Mouse (Mus musculus) kidney, postnatal 0 days (tissue): Measurements from ENCODE around the gene Slc30a5. TPM values are rescaled to one million over a fixed set of nuclear protein-coding genes. Genes with fewer than 3 reads are reported as not detected.

Source experiments
- ATAC-seq: fragments of 200-750 bp; cut with Nextera tagmentation; replicated peaks from 2 replicates; pipeline ENCODE4 v1.8.0; 2017; ENCODE audit warnings: low read depth, moderate number of reproducible peaks, moderate TSS enrichment, moderate library complexity; ENCODE audit not compliant: low FRiP score
- DNase-seq: peaks from one replicate; pipeline ENCODE4 v3.0.0-alpha.2; 2016; ENCODE audit warnings: low spot score
- H3K27ac ChIP-seq: fragments of 300-500 bp; sonication (generic); 2 replicates; pipeline ENCODE4 v1.5.1; 2014; ENCODE audit warnings: mild to moderate bottlenecking
- H3K27me3 ChIP-seq: fragments of 300-500 bp; sonication (generic); 2 replicates; pipeline ENCODE4 v1.6.1; 2014; ENCODE audit warnings: low read length, mixed read lengths; ENCODE audit not compliant: insufficient read depth
- H3K36me3 ChIP-seq: fragments of 300-500 bp; sonication (generic); 2 replicates; pipeline ENCODE4 v1.6.1; 2014; ENCODE audit warnings: low read length, mixed read lengths; ENCODE audit not compliant: insufficient read depth
- H3K4me1 ChIP-seq: fragments of 300-500 bp; sonication (generic); replicated peaks from 2 replicates; pipeline ENCODE4 v1.6.1; 2014; ENCODE audit warnings: antibody characterized with exemption, low read length, mixed read lengths; ENCODE audit not compliant: insufficient read depth
- H3K4me2 ChIP-seq: fragments of 300-500 bp; sonication (generic); 2 replicates; pipeline ENCODE4 v1.6.1; 2014; ENCODE audit warnings: mild to moderate bottlenecking, low read length, moderate library complexity, mixed read lengths
- H3K4me3 ChIP-seq: fragments of 300-500 bp; sonication (generic); replicated peaks from 2 replicates; pipeline ENCODE4 v1.5.1; 2014; ENCODE audit warnings: low read depth, low read length
- H3K9ac ChIP-seq: fragments of 300-500 bp; sonication (generic); 2 replicates; pipeline ENCODE4 v1.6.1; 2014; ENCODE audit warnings: low read depth, low read length
- H3K9me3 ChIP-seq: fragments of 300-500 bp; sonication (generic); replicated peaks from 2 replicates; pipeline ENCODE4 v1.6.1; 2016; ENCODE audit warnings: low read length, inconsistent platforms, mixed read lengths
- CTCF ChIP-seq: IDR thresholded peaks from 2 replicates; pipeline ENCODE4 v1.5.1; 2016; ENCODE audit warnings: antibody characterized with exemption, low read depth, mild to moderate bottlenecking, moderate library complexity
- WGBS: fragments of 180-500 bp; shearing (Covaris S2); extraction: QIAGEN DNeasy Blood & Tissue Kit; methylation state at CpG from one replicate; pipeline ENCODE4 v1.1.7; 2014; 5-methylcytosine and 5-hydroxymethylcytosine counted together
- polyA plus RNA-seq: library from polyadenylated mRNA; unstranded; fragments of >200 nt; fragmentation: Nextera tagmentation; extraction: Ambion mirVana; gene quantifications from 2 replicates; pipeline ENCODE4 v1.2.1, GENCODE M21; 2015

The Slc30a5 gene
- polyA plus RNA-seq, 1 experiment from 2014 or later: 54.5 TPM

DNA sequence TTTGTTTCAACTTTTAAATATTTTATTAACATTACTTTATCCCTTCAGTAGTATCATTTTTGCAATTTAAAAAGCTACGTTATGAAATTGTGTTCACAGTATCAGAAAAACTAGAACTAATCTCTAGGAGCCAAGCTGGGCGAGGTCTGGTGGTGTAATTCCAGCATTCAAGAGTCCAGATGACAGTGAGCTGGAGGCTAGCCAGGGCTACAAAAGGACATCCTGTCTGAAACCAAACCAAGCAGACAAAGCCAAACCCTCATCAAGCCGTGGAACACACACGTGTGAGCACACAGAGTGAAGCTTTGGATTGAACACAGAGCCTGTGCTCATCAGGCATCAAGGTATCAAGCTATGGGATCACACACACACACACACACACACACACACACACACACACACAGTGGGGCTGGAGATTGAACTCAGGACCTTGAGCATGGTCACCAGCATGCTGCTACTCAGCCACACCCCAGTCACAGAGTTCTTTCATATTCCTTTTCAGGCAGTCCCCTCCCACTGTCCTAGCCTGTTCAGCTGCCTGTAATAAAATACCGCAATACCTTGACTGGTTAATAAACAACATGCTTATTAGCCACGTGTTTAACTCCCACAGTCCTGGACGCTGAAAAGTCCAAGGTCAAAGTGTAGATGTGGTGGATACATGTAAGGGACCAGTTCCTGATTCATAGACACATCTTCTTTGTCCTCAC lies 9.9 kb upstream of the Slc30a5 start:
- ATAC-seq (peak; percentile 64), DNase-seq (peak; percentile 46)
- Histone ChIP-seq H3K4me2 (no peak overlapping the region), H3K9me3 (no peaks in the 10 kb centered on the region), H3K27ac (no peak overlapping the region), H3K27me3 (no peaks in the 10 kb centered on the region), H3K4me1 (no peaks in the 10 kb centered on the region), H3K4me3 (no peak overlapping the region), H3K9ac (no peak overlapping the region), H3K36me3 (no peaks in the 10 kb centered on the region)
- TF ChIP-seq CTCF: no peak
- WGBS: 37% methylated on average over 7 of the region's 7 CpGs

DNA sequence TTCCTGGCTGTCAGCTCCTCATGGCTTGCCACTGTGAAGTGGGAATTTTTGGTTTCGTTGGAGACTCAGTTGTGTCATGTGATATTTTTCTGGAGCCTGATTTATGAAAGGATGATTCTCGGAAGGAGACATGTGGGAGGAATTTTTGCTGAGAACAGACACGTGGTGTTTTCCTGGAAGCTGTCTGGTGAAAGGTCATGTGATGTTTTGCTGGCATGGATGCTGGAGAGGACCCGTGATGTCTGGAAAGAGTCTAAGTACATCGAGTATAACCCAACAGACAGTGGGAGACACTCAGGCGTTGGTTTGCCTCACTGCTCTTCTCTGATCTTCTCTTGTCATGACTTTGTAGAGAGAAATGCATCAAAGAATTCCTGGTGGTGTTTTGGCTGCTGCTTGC lies 8.5 kb upstream of the Slc30a5 start:
- TF ChIP-seq CTCF: no peak
- no peak for ATAC-seq
- Histone ChIP-seq H3K27ac (no peak overlapping the region), H3K4me3 (no peak overlapping the region), H3K4me1 (no peaks in the 10 kb centered on the region), H3K9ac (no peak overlapping the region), H3K9me3 (no peaks in the 10 kb centered on the region), H3K27me3 (no peaks in the 10 kb centered on the region), H3K36me3 (no peaks in the 10 kb centered on the region), H3K4me2 (no peak overlapping the region)
- 51% methylated on average over 6 of the region's 6 CpGs for WGBS
- no peak for DNase-seq

DNA sequence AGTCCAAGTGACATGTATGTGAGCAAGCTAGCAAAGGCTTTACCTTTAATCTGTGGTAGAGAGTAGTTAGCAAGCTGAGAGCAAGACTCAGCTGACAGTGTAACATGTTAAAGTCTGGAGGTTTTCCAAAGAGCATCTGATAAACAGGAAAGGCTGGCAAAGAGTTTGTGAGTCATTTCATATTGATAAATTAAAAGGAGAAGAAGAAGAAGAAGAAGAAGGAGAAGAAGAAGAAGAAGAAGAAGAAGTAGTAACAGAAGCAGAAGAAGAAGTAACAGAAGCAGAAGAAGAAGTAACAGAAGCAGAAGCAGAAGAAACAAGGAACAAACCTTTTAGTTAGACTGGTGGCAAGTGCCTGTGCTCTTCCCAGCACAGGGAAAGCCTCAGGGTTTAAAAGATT lies 1.6 kb upstream of the Slc30a5 start:
- Histone ChIP-seq H3K9ac (no peak overlapping the region), H3K4me3 (no peak overlapping the region), H3K27me3 (no peaks in the 10 kb centered on the region), H3K4me2 (no peak overlapping the region), H3K4me1 (peaks cover 4% of the 10 kb centered on the region; the same call in 1 of the 2 replicates), H3K9me3 (no peaks in the 10 kb centered on the region), H3K36me3 (no peaks in the 10 kb centered on the region), H3K27ac (no peak overlapping the region)
- TF ChIP-seq CTCF: no peak
- DNase-seq (no peak), ATAC-seq (no peak)

DNA sequence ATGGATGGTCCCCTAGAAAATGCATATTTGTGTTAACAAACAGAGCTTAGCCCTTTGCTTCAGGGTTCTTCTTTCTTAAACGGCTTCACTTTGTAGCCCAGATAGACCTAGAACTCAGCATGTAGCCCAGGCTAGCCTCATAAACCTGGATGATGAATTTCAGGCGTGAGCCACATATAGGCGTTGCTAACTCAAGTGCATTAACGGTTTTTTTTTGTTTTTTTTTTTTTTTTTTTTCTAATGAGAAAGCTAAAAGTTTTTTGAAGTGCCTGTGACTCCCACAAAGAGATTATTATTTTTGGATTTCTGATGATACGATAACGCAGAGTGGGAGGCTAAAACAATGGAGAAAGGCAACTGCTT lies 394 bp upstream of the Slc30a5 start:
- peak overlapping the region; percentile 85; the same call in 1 of the 2 replicates for H3K4me3 ChIP-seq
- no peak overlapping the region for H3K27ac ChIP-seq
- H3K9me3 ChIP-seq: no peaks in the 10 kb centered on the region
- H3K9ac ChIP-seq: no peak overlapping the region
- TF ChIP-seq CTCF: no peak
- H3K27me3 ChIP-seq: no peaks in the 10 kb centered on the region
- peaks cover 4% of the 10 kb centered on the region; the same call in 1 of the 2 replicates for H3K4me1 ChIP-seq
- 47% methylated on average over 6 of the region's 6 CpGs for WGBS
- no peak overlapping the region; the same call in 1 of the 2 replicates for H3K4me2 ChIP-seq
- no peaks in the 10 kb centered on the region for H3K36me3 ChIP-seq
- ATAC-seq: no peak
- DNase-seq: no peak

DNA sequence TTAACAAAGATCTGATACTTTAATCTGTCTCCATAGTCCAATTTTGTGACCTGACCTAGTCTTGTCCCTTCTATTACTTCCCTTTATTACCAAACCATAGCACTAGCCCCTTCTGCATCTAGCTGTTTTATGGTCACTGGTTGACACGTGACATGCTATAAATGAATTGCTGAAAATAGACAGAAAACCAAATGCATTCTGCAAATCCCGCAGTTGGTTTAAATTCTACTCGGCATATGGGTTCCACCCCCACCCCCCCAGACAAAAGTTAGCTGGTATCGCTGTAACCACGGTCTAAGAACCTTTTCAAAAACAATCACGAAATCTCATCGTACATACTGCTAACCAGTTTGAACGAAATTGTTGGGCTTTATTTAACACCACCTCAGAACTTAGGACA lies 1.0 kb downstream of the Slc30a5 start:
- WGBS: 1% methylated on average over 8 of the region's 8 CpGs
- Histone ChIP-seq H3K4me2 (peak overlapping the region; percentile 70), H3K36me3 (no peaks in the 10 kb centered on the region), H3K27ac (peak overlapping the region; percentile 95), H3K9me3 (no peaks in the 10 kb centered on the region), H3K27me3 (no peaks in the 10 kb centered on the region), H3K9ac (peak overlapping the region; percentile 92), H3K4me1 (peaks cover 4% of the 10 kb centered on the region; the same call in 1 of the 2 replicates), H3K4me3 (peak overlapping the region; percentile 85)
- no peak for DNase-seq
- no peak for TF ChIP-seq CTCF
- ATAC-seq: no peak

DNA sequence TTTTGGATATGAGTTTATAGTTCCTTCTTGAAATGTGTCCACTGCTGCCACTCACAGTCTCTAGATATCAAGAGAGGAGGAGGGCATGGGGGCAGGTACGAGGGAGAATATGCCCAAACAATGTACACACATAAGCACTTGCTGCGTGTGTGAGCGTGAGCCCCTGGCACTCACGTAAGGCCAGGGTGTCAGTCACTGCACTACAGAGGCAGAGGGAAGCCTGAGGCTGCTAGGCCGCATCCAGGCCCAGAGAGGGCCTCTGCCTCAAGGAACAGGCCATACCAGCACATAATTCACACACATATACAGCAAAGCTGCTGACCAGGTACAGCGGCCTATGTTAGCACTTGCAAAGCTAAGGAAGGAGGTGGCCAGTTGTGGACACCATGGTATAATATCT lies 2.1 kb downstream of the Slc30a5 start:
- Histone ChIP-seq H3K36me3 (0 out of 2 replicates have a peak, but pooled peaks cover 5% of the 10 kb centered on the region), H3K27ac (no peak overlapping the region), H3K9ac (no peak overlapping the region), H3K27me3 (no peaks in the 10 kb centered on the region), H3K4me1 (peaks cover 4% of the 10 kb centered on the region; the same call in 1 of the 2 replicates), H3K9me3 (no peaks in the 10 kb centered on the region), H3K4me3 (no peak overlapping the region), H3K4me2 (peak overlapping the region; percentile 70; the same call in 1 of the 2 replicates)
- no peak for TF ChIP-seq CTCF
- 77% methylated on average over 6 of the region's 6 CpGs for WGBS
- ATAC-seq (no peak), DNase-seq (no peak)
